Mouse (Mus musculus): Measurements from ENCODE around the gene Bax. TPM values are rescaled to one million over a fixed set of nuclear protein-coding genes. Genes with fewer than 3 reads are reported as not detected.
"Not testable (repeated sequence)": the region's sequence is repeated elsewhere in the genome, so short reads cannot be mapped to it uniquely, and the experiment has no call there.

Gene Bax
- 100 to 1,000 TPM in 1 of 2 experiments, 10 to 100 TPM in 1; 94.5 to 202 TPM for polyA plus RNA-seq (2017; shearing (Covaris generic))

GRCm38 (mm10) chr7:45466283-45467089 is at the start of gene Bax:
Gene Bax (minus strand): TSS chr7:45466898.
- ATAC-seq: peak; percentile 74

GRCm38 (mm10) chr7:45515436-45515835 is 48.7 kb upstream of the Bax start:
- ATAC-seq: no peak

GRCm38 (mm10) chr7:45514411-45514810 is 47.7 kb upstream of the Bax start:
- no peak for ATAC-seq

- peak; percentile 89 for ATAC-seq
Observed at GRCm38 (mm10) chr7:45509912-45510787, 43.5 kb upstream of the Bax start, which contains the start of gene Nucb1. Gene Nucb1 (minus strand): TSS chr7:45510406.

- peak; percentile 11 for ATAC-seq
Observed at GRCm38 (mm10) chr7:45509181-45509882, 42.6 kb upstream of the Bax start.

- ATAC-seq: no peak
Observed at GRCm38 (mm10) chr7:45508561-45508960, 41.9 kb upstream of the Bax start.

- no peak for ATAC-seq
Observed at GRCm38 (mm10) chr7:45507583-45507982, 40.9 kb upstream of the Bax start.

GRCm38 (mm10) chr7:45498427-45498826 is 31.7 kb upstream of the Bax start:
- ATAC-seq: no peak

- no peak for ATAC-seq
Observed at GRCm38 (mm10) chr7:45494548-45494947, 27.9 kb upstream of the Bax start.

GRCm38 (mm10) chr7:45492951-45493350 is 26.3 kb upstream of the Bax start:
- ATAC-seq: no peak

GRCm38 (mm10) chr7:45492225-45492844 is 25.6 kb upstream of the Bax start:
- no peak for ATAC-seq

GRCm38 (mm10) chr7:45491264-45491663 is 24.6 kb upstream of the Bax start:
- no peak for ATAC-seq

GRCm38 (mm10) chr7:45490822-45491221 is 24.1 kb upstream of the Bax start:
- ATAC-seq: no peak

- no peak for ATAC-seq
Observed at GRCm38 (mm10) chr7:45489578-45489977, 22.9 kb upstream of the Bax start.

GRCm38 (mm10) chr7:45488293-45489204 is 21.9 kb upstream of the Bax start, which contains the start of gene Dhdh:
Gene Dhdh (minus strand): TSS chr7:45488805.
- ATAC-seq: peak; percentile 19

- no peak for ATAC-seq
Observed at GRCm38 (mm10) chr7:45487861-45488292, 21.2 kb upstream of the Bax start.

- no peak for ATAC-seq
Observed at GRCm38 (mm10) chr7:45486761-45487415, 20.2 kb upstream of the Bax start, which contains the start of gene Gm45808. Gene Gm45808 (minus strand): TSS chr7:45486811.

GRCm38 (mm10) chr7:45486158-45486557 is 19.5 kb upstream of the Bax start:
- no peak for ATAC-seq

GRCm38 (mm10) chr7:45484985-45485384 is 18.3 kb upstream of the Bax start:
- not testable (repeated sequence) for ATAC-seq

- no peak for ATAC-seq
Observed at GRCm38 (mm10) chr7:45482166-45482565, 15.5 kb upstream of the Bax start.
